Mouse (Mus musculus) E14TG2a.4 (cell line): ENCODE data around the gene Sox9.

ENCODE experiments used
- CTCF ChIP-seq: conservative IDR thresholded peaks from 2 replicates; pipeline ENCODE4 v1.5.1; 2014; ENCODE audit warnings: low read length
- NANOG ChIP-seq: IDR thresholded peaks from 2 replicates; pipeline ENCODE4 v1.6.1; 2014; ENCODE audit warnings: borderline replicate concordance, low read length, mixed read lengths
- POU5F1 ChIP-seq: IDR thresholded peaks from 2 replicates; pipeline ENCODE4 v1.6.1; 2014; ENCODE audit warnings: low read length, borderline replicate concordance

- no peak for TF ChIP-seq CTCF
- TF ChIP-seq NANOG: no peak
- TF ChIP-seq POU5F1: no peak
Measured at GRCm38 (mm10) chr11:112782357-112783121, 515 bp downstream of the Sox9 start.
